ENCODE assay signal across 13 mouse cellular contexts in the genomic region with DNA sequence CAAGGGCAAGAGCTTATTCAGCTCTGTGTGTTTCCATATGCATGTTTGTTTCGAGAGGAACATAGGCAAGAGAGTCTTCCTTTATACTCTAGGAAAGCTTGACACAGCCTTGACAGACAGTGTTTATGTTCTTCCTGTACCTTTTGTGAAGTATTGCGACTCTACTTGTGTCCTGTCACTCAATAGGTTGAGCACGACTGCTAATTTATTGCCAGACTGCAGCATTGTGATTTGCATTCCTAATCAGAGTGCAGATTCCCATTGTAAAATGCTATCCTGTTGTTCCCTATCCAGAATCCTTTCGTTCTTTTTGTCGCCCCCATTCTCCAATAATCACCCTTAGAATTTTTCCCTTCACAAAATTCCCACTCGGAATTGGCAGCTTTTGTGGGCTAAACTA. TPM values are rescaled to one million over a fixed set of nuclear protein-coding genes. Genes with fewer than 3 reads are reported as not detected.
DNase-seq lines count a peak whose midpoint lies in the region; ATAC-seq and TF ChIP-seq lines count a peak whose summit lies in the region.
"Had no signal": no experiment of that assay in that cellular context is flagged by ENCODE, and none has a peak within 500 bp of the region (broad histone marks: within the 10 kb centered on the region; RNA-seq: fewer than 3 reads in every experiment).

No protein-coding gene starts in this region.

- H3K36me3 ChIP-seq in embryonic facial prominence, embryonic 14.5 days (ENCODE audit: control insufficient read depth, insufficient read depth, low read length) = no peaks in the 10 kb centered on the region
- H3K36me3 ChIP-seq in embryonic facial prominence, embryonic 10.5 days (replicated peaks) = no peaks in the 10 kb centered on the region
- H3K36me3 ChIP-seq in hindbrain, embryonic 10.5 days = no peaks in the 10 kb centered on the region
- no peaks in the 10 kb centered on the region for H3K36me3 ChIP-seq in midbrain, embryonic 14.5 days (ENCODE audit: control insufficient read depth, insufficient read depth, low read length)
- no peaks in the 10 kb centered on the region for H3K36me3 ChIP-seq in kidney, embryonic 14.5 days (ENCODE audit: control insufficient read depth, insufficient read depth, low read length)
- H3K36me3 ChIP-seq: limb, embryonic 15.5 days had no signal

- H3K4me2 ChIP-seq in embryonic facial prominence, embryonic 14.5 days (ENCODE audit: low read depth, low read length) = peak overlapping the region; percentile 44; the same call in 1 of the 2 replicates
- H3K4me2 ChIP-seq in midbrain, embryonic 14.5 days (ENCODE audit: low read length) = peak overlapping the region; percentile 53
- no peak overlapping the region for H3K4me2 ChIP-seq in kidney, embryonic 14.5 days (replicated peaks; ENCODE audit: low read depth, low read length)
- H3K4me2 ChIP-seq: limb, embryonic 15.5 days had no signal

- no peaks in the 10 kb centered on the region for H3K4me1 ChIP-seq in embryonic facial prominence, embryonic 14.5 days (ENCODE audit: control insufficient read depth, insufficient read depth, low read length)
- peaks cover 5% of the 10 kb centered on the region; the same call in 1 of the 2 replicates for H3K4me1 ChIP-seq in embryonic facial prominence, embryonic 10.5 days
- peaks cover 5% of the 10 kb centered on the region; the same call in 1 of the 2 replicates for H3K4me1 ChIP-seq in hindbrain, embryonic 10.5 days (replicated peaks)
- peaks cover 8% of the 10 kb centered on the region for H3K4me1 ChIP-seq in midbrain, embryonic 14.5 days (ENCODE audit: control insufficient read depth, insufficient read depth, low read length)
- H3K4me1 ChIP-seq in lung, adult 2 months (ENCODE audit: control insufficient read depth, insufficient read depth, low read length) = no peaks in the 10 kb centered on the region
- H3K4me1 ChIP-seq in kidney, embryonic 14.5 days (ENCODE audit: control insufficient read depth, insufficient read depth, low read length) = no peaks in the 10 kb centered on the region
- H3K4me1 ChIP-seq: limb, embryonic 15.5 days had no signal

- no peak for ATAC-seq in embryonic facial prominence, embryonic 14.5 days (ENCODE audit: low read depth)
- peak; percentile 35 for ATAC-seq in midbrain, embryonic 14.5 days (ENCODE audit: low FRiP score, low TSS enrichment)
- no peak for ATAC-seq in kidney, embryonic 14.5 days (ENCODE audit: low FRiP score, low TSS enrichment)
- ATAC-seq: intestine, embryonic 16.5 days had no signal

- no peak overlapping the region for H3K4me3 ChIP-seq in embryonic facial prominence, embryonic 14.5 days (ENCODE audit: low read depth, low read length)
- no peak overlapping the region for H3K4me3 ChIP-seq in embryonic facial prominence, embryonic 10.5 days
- H3K4me3 ChIP-seq in hindbrain, embryonic 10.5 days = peak overlapping the region; percentile 45
- H3K4me3 ChIP-seq in midbrain, embryonic 14.5 days (replicated peaks; ENCODE audit: low read depth, low read length) = peak overlapping the region; percentile 60
- no peak overlapping the region for H3K4me3 ChIP-seq in lung, adult 2 months (replicated peaks; ENCODE audit: extremely low read depth, low read depth, low read length)
- no peak overlapping the region for H3K4me3 ChIP-seq in kidney, embryonic 14.5 days (ENCODE audit: low read length)
- H3K4me3 ChIP-seq: limb, embryonic 15.5 days had no signal

- TF ChIP-seq CTCF in lung, adult 2 months (IDR thresholded peaks at IDR 0.05; ENCODE audit: insufficient read depth, low read length) = no peak

- no peak for DNase-seq in embryonic facial prominence, embryonic 14.5 days (ENCODE audit: low spot score)
- DNase-seq in embryonic facial prominence, embryonic 10.5 days (ENCODE audit: low spot score) = no peak
- DNase-seq in cerebellum, adult 9-11 months = peak; percentile 35
- DNase-seq in hindbrain, embryonic 10.5 days (ENCODE audit: low spot score) = no peak
- DNase-seq in midbrain, embryonic 14.5 days = peak; percentile 75
- DNase-seq in lung, adult 2 months = no peak
- no peak for DNase-seq in kidney, adult 9 months
- DNase-seq: B cell, adult 2 months; gastrocnemius, postnatal 10 days; lung, postnatal 10 days had no signal

- no peaks in the 10 kb centered on the region for H3K27me3 ChIP-seq in embryonic facial prominence, embryonic 14.5 days (replicated peaks; ENCODE audit: control insufficient read depth, insufficient read depth, low read length)
- no peaks in the 10 kb centered on the region for H3K27me3 ChIP-seq in embryonic facial prominence, embryonic 10.5 days (replicated peaks; ENCODE audit: low read depth, poor library complexity, severe bottlenecking)
- no peaks in the 10 kb centered on the region for H3K27me3 ChIP-seq in hindbrain, embryonic 10.5 days (ENCODE audit: insufficient read depth, poor library complexity, severe bottlenecking)
- H3K27me3 ChIP-seq in midbrain, embryonic 14.5 days (ENCODE audit: control insufficient read depth, insufficient read depth, low read length) = no peaks in the 10 kb centered on the region
- H3K27me3 ChIP-seq in kidney, embryonic 14.5 days (ENCODE audit: control insufficient read depth, insufficient read depth, low read length) = no peaks in the 10 kb centered on the region
- H3K27me3 ChIP-seq: limb, embryonic 15.5 days had no signal

- WGBS in embryonic facial prominence, embryonic 14.5 days = 64% methylated on average over 6 of the region's 6 CpGs
- 60% methylated on average over 6 of the region's 6 CpGs for WGBS in embryonic facial prominence, embryonic 10.5 days
- 39% methylated on average over 6 of the region's 6 CpGs for WGBS in hindbrain, embryonic 10.5 days
- 2% methylated on average over 6 of the region's 6 CpGs for WGBS in midbrain, embryonic 14.5 days
- 56% methylated on average over 6 of the region's 6 CpGs for WGBS in lung, adult 2 months
- WGBS in kidney, embryonic 14.5 days = 61% methylated on average over 6 of the region's 6 CpGs

- H3K9ac ChIP-seq in embryonic facial prominence, embryonic 14.5 days (ENCODE audit: low read depth, low read length) = no peak overlapping the region
- peak overlapping the region; percentile 90 for H3K9ac ChIP-seq in midbrain, embryonic 14.5 days (replicated peaks; ENCODE audit: low read length)
- H3K9ac ChIP-seq in kidney, embryonic 14.5 days (ENCODE audit: low read depth, low read length) = no peak overlapping the region
- H3K9ac ChIP-seq: limb, embryonic 15.5 days had no signal

- H3K9me3 ChIP-seq in embryonic facial prominence, embryonic 14.5 days (ENCODE audit: control insufficient read depth, low read length) = no peaks in the 10 kb centered on the region
- H3K9me3 ChIP-seq in embryonic facial prominence, embryonic 10.5 days = no peaks in the 10 kb centered on the region
- no peaks in the 10 kb centered on the region for H3K9me3 ChIP-seq in hindbrain, embryonic 10.5 days
- no peaks in the 10 kb centered on the region for H3K9me3 ChIP-seq in midbrain, embryonic 14.5 days (ENCODE audit: control insufficient read depth, low read length)
- no peaks in the 10 kb centered on the region for H3K9me3 ChIP-seq in kidney, embryonic 14.5 days (ENCODE audit: control insufficient read depth, low read length)
- H3K9me3 ChIP-seq: limb, embryonic 15.5 days had no signal

- no peak overlapping the region for H3K27ac ChIP-seq in embryonic facial prominence, embryonic 14.5 days (replicated peaks; ENCODE audit: low read depth, low read length)
- no peak overlapping the region for H3K27ac ChIP-seq in embryonic facial prominence, embryonic 10.5 days (replicated peaks)
- peak overlapping the region; percentile 82; the same call in 1 of the 2 replicates for H3K27ac ChIP-seq in hindbrain, embryonic 10.5 days
- peak overlapping the region; percentile 95 for H3K27ac ChIP-seq in midbrain, embryonic 14.5 days (replicated peaks; ENCODE audit: low read depth, low read length)
- H3K27ac ChIP-seq in kidney, embryonic 14.5 days (ENCODE audit: low read depth, low read length) = no peak overlapping the region
- H3K27ac ChIP-seq: limb, embryonic 15.5 days had no signal

- no peak for TF ChIP-seq POLR2A in lung, adult 2 months (IDR thresholded peaks at IDR 0.05; ENCODE audit: borderline replicate concordance, extremely low read depth, low read depth, low read length)

RNA-seq across cellular contexts. Expression of gene Gpm6a, which starts 0.6 kb away (rescaled TPM):
- 13.2 and 13.7 TPM in 2 replicates for polyA plus RNA-seq in embryonic facial prominence, embryonic 14.5 days (2014; fragmentation: Nextera tagmentation; extraction: Ambion mirVana)
- 10.0 and 15.7 TPM in 2 replicates for polyA plus RNA-seq in embryonic facial prominence, embryonic 10.5 days (2016; fragmentation: Nextera tagmentation; extraction: Ambion mirVana)
- polyA plus RNA-seq in hindbrain, embryonic 10.5 days (2016; fragmentation: Nextera tagmentation; extraction: Ambion mirVana) = 23.5 and 46.2 TPM in 2 replicates
- 570 and 651 TPM in 2 replicates for polyA plus RNA-seq in midbrain, embryonic 14.5 days (2014; fragmentation: Nextera tagmentation; extraction: Ambion mirVana)
- 9.5 and 15.6 TPM in 2 replicates for polyA plus RNA-seq in lung, adult 2 months (2012; rRNA removed)
- 6.8 and 11.0 TPM in 2 replicates for polyA plus RNA-seq in kidney, embryonic 14.5 days (2014; fragmentation: Nextera tagmentation; extraction: Ambion mirVana)

Comparison
In these comparisons a context has a peak if more than half of its experiments do, and no peak if none do; other contexts are left out.
1. DNase-seq: peak in cerebellum, adult 9-11 months (single experiment) and midbrain, embryonic 14.5 days (single experiment); none in embryonic facial prominence, embryonic 14.5 days (single experiment), embryonic facial prominence, embryonic 10.5 days (single experiment), hindbrain, embryonic 10.5 days (single experiment), lung, adult 2 months (single experiment) and kidney, adult 9 months (single experiment).
2. H3K27ac ChIP-seq: peak in hindbrain, embryonic 10.5 days (single experiment) and midbrain, embryonic 14.5 days (single experiment); none in embryonic facial prominence, embryonic 14.5 days (single experiment), embryonic facial prominence, embryonic 10.5 days (single experiment) and kidney, embryonic 14.5 days (single experiment).
3. H3K4me3 ChIP-seq: peak in hindbrain, embryonic 10.5 days (single experiment) and midbrain, embryonic 14.5 days (single experiment); none in embryonic facial prominence, embryonic 14.5 days (single experiment), embryonic facial prominence, embryonic 10.5 days (single experiment), lung, adult 2 months (single experiment) and kidney, embryonic 14.5 days (single experiment).
4. RNA of gene Gpm6a, which starts 0.6 kb away (polyA plus RNA-seq): 570 to 651 TPM in midbrain, embryonic 14.5 days; 23.5 to 46.2 TPM in hindbrain, embryonic 10.5 days, 10.0 to 15.7 TPM in embryonic facial prominence, embryonic 10.5 days, 9.5 to 15.6 TPM in lung, adult 2 months, 13.2 to 13.7 TPM in embryonic facial prominence, embryonic 14.5 days and 6.8 to 11.0 TPM in kidney, embryonic 14.5 days; every median in the first group is over 10 times any median in the second.